Mouse (Mus musculus) liver, embryonic 16.5 days (tissue): ENCODE results near the gene Evi2. TPM values are rescaled to one million over a fixed set of nuclear protein-coding genes. Genes with fewer than 3 reads are reported as not detected.

Experiments
- ATAC-seq: fragments of 200-750 bp; cut with Nextera tagmentation; 2 replicates; pipeline ENCODE4 v1.8.0; 2017; ENCODE audit warnings: low read depth, mild to moderate bottlenecking, moderate number of reproducible peaks, moderate library complexity
- H3K27ac ChIP-seq: fragments of 300-500 bp; sonication (generic); 2 replicates; pipeline ENCODE4 v1.5.1; 2014; ENCODE audit warnings: mild to moderate bottlenecking, low read length
- H3K27me3 ChIP-seq: fragments of 300-500 bp; sonication (generic); 2 replicates; pipeline ENCODE4 v1.6.1; 2014; ENCODE audit warnings: low read depth, low read length, mixed read lengths; ENCODE audit not compliant: control insufficient read depth, insufficient read depth
- H3K36me3 ChIP-seq: fragments of 300-500 bp; sonication (generic); 2 replicates; pipeline ENCODE4 v1.6.1; 2014; ENCODE audit warnings: mild to moderate bottlenecking; ENCODE audit not compliant: control insufficient read depth, insufficient read depth
- H3K4me1 ChIP-seq: fragments of 300-500 bp; sonication (generic); 2 replicates; pipeline ENCODE4 v1.6.1; 2014; ENCODE audit warnings: low read depth, low read length, mixed read lengths; ENCODE audit not compliant: control insufficient read depth
- H3K4me2 ChIP-seq: fragments of 300-500 bp; sonication (generic); 2 replicates; pipeline ENCODE4 v1.6.1; 2014; ENCODE audit warnings: low read depth, low read length, mixed read lengths
- H3K4me3 ChIP-seq: fragments of 300-500 bp; sonication (generic); 2 replicates; pipeline ENCODE4 v1.5.1; 2014; ENCODE audit warnings: low read depth, mild to moderate bottlenecking, low read length
- H3K9ac ChIP-seq: fragments of 300-500 bp; sonication (generic); 2 replicates; pipeline ENCODE4 v1.6.1; 2014; ENCODE audit warnings: low read depth, low read length
- H3K9me3 ChIP-seq: fragments of 300-500 bp; sonication (generic); replicated peaks from 2 replicates; pipeline ENCODE4 v1.6.1; 2016; ENCODE audit warnings: low read length; ENCODE audit not compliant: control insufficient read depth
- WGBS: fragments of 180-500 bp; shearing (Covaris S2); extraction: QIAGEN DNeasy Blood & Tissue Kit; methylation state at CpG from one replicate; pipeline ENCODE4 v1.1.7; 2014; ENCODE audit not compliant: insufficient replicate concordance; 5-methylcytosine and 5-hydroxymethylcytosine counted together
- polyA plus RNA-seq: library from polyadenylated mRNA; unstranded; fragments of >200 nt; fragmentation: Nextera tagmentation; extraction: Ambion mirVana; gene quantifications from 2 replicates; pipeline ENCODE4 v1.2.1, GENCODE M21; 2015

Gene Evi2
- polyA plus RNA-seq, 1 experiment from 2014 or later: 0.59 TPM

DNA sequence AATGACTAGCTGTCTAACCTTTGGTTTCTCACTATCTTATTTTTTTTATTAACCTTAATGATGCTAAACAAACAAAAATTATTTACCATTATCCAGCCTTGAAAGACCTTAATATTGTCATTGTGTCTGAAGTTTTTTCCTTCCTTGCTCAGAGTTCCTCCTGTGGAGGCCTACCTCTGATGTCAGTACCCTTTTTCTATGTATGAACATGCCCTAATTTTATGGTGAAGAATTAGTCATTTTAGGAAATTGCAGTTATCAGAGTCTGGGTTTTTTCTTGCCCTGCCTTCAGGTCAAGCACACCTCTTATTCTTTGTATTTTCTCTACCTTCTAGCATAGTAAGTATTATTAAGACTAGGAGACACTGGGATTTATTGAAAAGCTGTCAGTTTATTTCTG is 45.7 kb downstream of the Evi2 start:
- no peak overlapping the region for H3K27ac ChIP-seq
- H3K4me3 ChIP-seq: no peak overlapping the region
- no peak overlapping the region for H3K4me2 ChIP-seq
- no peaks in the 10 kb centered on the region for H3K9me3 ChIP-seq
- no peak for ATAC-seq
- no peaks in the 10 kb centered on the region for H3K4me1 ChIP-seq
- H3K9ac ChIP-seq: no peak overlapping the region
- no peaks in the 10 kb centered on the region for H3K27me3 ChIP-seq
- no peaks in the 10 kb centered on the region; the same call in 1 of the 2 replicates for H3K36me3 ChIP-seq

GRCm38 (mm10) chr11:79483876-79484528 is 46.4 kb downstream of the Evi2 start:
- no peaks in the 10 kb centered on the region for H3K4me1 ChIP-seq
- no peak overlapping the region for H3K4me3 ChIP-seq
- no peaks in the 10 kb centered on the region for H3K9me3 ChIP-seq
- H3K27ac ChIP-seq: no peak overlapping the region
- H3K9ac ChIP-seq: no peak overlapping the region
- H3K36me3 ChIP-seq: no peaks in the 10 kb centered on the region; the same call in 1 of the 2 replicates
- H3K27me3 ChIP-seq: no peaks in the 10 kb centered on the region
- no peak for ATAC-seq
- WGBS: 71% methylated on average over 7 of the region's 7 CpGs
- no peak overlapping the region for H3K4me2 ChIP-seq

DNA sequence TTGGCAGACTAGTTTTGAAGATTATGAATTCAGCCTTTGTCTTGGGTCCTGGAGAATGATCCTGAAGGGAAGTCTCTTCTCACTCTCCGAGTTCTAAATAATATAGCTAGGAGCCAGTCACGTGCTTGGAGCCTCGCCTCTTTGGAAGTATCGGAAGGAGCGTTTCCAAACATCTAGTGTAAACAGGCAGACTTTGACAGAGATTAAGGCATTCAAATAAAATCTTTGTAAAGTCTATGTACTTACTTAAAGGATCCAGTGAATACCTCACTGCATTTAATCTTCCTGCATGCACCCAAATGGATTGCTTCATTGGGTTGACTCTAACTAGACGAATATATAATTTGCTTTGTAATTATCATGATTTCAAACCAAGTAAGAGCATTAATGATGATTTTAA is 47.0 kb downstream of the Evi2 start:
- no peak overlapping the region for H3K27ac ChIP-seq
- H3K4me2 ChIP-seq: no peak overlapping the region
- no peaks in the 10 kb centered on the region for H3K4me1 ChIP-seq
- H3K27me3 ChIP-seq: no peaks in the 10 kb centered on the region
- ATAC-seq: no peak
- H3K4me3 ChIP-seq: no peak overlapping the region
- H3K9me3 ChIP-seq: no peaks in the 10 kb centered on the region
- 80% methylated on average over 6 of the region's 6 CpGs for WGBS
- H3K36me3 ChIP-seq: no peaks in the 10 kb centered on the region; the same call in 1 of the 2 replicates
- no peak overlapping the region for H3K9ac ChIP-seq

- 70% methylated on average over 1 of the region's 1 CpGs for WGBS
- Histone ChIP-seq H3K4me2 (no peak overlapping the region), H3K4me1 (no peaks in the 10 kb centered on the region), H3K4me3 (no peak overlapping the region), H3K36me3 (no peaks in the 10 kb centered on the region), H3K27me3 (no peaks in the 10 kb centered on the region), H3K9ac (no peak overlapping the region), H3K27ac (no peak overlapping the region), H3K9me3 (no peaks in the 10 kb centered on the region)
- ATAC-seq: no peak
These were observed 62.3 kb downstream of the Evi2 start for GRCm38 (mm10) chr11:79468097-79468496.

Other genes starting within 250 kb of the Evi2 start
- gene Gm9964, start 233.7 kb downstream of the Evi2 start, polyA plus RNA-seq: not detected in 2 replicates
- gene Nf1, start 190.9 kb downstream of the Evi2 start, polyA plus RNA-seq: 1.1 and 1.3 TPM in 2 replicates
- gene Omg, start 26.5 kb downstream of the Evi2 start, polyA plus RNA-seq: not detected in 2 replicates
- 4.6 and 8.5 TPM in 2 replicates for gene Evi2b, start 6.8 kb downstream of the Evi2 start, polyA plus RNA-seq
- gene Evi2a, start within 50 bp of the Evi2 start, polyA plus RNA-seq: 5.5 and 5.7 TPM in 2 replicates
- gene Rab11fip4, start 60.6 kb upstream of the Evi2 start, polyA plus RNA-seq: 1.1 and 1.3 TPM in 2 replicates